Mouse (Mus musculus): ENCODE data around the gene Lrrc4b.

Gene Lrrc4b

DNA sequence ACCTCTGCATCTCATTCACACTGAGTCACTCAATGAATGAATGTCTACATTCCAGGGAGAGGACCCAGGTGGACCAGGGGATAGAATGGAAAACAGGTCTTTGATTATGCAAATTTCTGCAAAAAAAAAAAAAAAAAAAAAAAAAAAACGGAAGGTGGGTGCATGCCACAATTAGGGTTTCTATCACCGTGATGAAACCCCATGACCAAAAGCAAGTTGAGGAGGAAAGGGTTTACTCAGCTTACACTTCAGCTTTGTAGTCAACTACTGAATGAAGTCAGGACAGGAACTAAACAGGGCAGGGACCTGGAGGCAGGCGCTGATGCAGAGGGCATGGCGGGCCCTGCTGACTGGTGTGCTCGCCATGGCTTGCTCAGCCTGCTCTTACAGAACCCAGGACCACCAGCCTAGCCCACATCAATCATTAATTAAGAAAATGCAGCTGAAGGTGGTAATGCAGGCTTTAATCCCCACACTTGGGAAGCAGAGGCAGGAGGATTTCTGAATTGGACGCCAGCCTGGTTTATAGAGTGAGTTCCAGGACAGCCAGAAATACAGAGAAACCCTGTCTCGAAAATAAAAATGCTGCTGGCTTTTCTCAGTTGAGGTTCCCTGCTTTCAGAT is 56.9 kb downstream of the Lrrc4b start:
- ATAC-seq (ENCODE audit: low TSS enrichment): no peak

DNA sequence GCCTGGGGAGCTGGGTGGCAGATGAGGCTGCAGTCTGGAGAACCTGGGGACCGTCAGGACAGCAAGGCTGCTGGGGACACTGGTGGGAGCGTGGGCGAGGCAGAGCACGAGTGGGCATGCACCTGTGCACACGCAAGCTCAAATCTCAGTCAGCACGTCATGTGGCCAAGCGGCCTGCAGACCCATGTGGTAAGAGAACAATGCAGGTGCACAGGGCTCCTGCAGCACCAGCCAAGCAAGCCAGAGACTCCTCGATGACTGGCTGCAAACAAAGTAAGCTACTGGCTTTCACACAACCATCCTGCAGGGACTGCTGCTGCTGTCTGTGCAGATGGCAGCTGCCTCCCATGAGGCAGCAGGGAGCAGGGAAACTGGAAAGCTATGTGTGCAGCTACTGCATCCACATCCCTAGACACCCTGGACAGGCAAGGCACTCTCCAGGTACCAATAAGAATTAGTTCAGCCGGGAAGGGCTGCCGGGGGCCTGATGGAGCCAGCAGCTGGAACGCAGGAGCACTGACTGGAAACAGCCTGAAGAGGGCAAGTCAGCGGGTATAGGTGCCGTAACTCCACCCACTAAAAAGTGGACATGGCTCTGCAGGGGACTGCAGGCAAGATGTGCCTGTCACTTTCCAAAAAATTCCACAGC is 58.2 kb downstream of the Lrrc4b start:
- ATAC-seq (ENCODE audit: low TSS enrichment): peak; percentile 62

DNA sequence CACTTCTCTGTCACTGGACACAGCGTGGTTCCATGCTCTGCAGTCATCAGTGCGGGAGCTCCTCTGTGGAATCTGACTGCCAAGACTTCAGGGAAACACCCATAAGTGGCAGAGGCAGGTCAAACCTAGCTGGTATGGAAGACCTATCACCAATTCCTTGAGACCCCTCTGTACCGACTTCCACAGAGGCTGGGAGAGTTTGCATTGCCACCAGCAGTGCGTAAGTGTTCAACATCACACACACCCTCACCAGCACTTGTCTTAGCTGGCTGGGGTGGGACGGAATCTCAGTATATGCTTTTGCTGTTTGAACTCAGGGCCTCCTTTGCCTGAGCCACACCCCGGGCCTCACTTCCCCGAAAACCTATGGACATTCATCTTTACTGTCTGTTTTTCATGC is 59.1 kb downstream of the Lrrc4b start:
- ATAC-seq (ENCODE audit: low TSS enrichment): no peak

DNA sequence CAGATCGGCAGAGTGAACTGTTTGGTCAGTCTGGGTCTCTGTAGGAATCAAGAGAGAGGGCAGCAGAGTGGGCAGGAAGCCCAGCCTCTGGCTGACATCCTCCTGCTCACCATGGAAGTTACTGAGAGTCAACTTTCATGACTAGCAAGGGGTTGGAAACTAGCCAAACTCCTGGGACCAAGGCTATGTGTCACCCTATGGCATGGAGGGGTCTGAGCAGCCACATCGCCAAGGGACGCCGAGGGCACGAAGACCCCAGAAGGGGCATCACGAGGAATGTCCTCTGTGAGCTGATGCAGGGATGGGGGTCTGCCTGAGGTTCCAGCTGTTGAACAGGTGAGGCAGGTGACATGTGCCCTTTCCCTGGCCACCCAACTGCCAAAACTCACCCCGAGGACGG is 59.7 kb downstream of the Lrrc4b start:
- no peak for ATAC-seq (ENCODE audit: low TSS enrichment)

DNA sequence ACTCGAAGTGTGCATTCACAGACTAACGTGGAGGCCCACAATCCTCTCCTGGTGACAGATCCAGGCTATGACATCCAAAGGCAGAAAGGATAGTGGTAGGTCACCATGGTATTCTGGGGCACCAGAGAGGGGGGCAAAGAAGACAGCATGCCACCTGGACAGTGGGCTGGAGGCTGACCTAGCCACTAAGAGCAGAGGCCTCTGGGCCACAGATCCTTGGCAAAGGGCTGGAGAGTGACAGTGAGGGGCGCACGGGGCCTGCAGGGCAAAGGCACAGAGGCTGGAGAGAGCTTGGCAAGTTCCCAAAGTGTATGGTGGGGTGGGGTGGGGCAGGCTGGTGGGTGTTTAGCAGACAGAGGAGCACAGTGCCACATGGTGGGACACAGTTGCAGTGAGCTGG is 61.5 kb downstream of the Lrrc4b start:
- ATAC-seq (ENCODE audit: low TSS enrichment): no peak

DNA sequence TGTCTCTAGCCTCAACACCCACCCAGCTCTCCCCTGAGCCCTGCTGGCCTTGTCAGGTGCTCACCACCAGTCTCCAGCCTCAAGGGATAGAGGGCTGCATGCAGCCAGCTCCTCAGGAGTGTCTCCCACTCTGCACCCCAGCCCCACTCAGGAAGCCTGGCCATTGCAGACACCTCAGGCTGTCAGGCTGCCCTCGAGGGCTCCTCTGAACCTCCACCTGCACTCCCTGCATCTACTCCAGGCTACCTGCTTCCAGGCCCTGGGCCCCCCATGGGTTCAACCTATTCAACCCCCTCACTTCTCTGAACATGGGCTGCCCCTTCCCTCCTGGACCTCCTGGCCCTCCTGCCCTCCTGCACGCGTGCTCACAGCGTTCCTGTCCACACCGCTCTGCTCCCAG is 62.6 kb downstream of the Lrrc4b start:
- ATAC-seq (ENCODE audit: low TSS enrichment): no peak

DNA sequence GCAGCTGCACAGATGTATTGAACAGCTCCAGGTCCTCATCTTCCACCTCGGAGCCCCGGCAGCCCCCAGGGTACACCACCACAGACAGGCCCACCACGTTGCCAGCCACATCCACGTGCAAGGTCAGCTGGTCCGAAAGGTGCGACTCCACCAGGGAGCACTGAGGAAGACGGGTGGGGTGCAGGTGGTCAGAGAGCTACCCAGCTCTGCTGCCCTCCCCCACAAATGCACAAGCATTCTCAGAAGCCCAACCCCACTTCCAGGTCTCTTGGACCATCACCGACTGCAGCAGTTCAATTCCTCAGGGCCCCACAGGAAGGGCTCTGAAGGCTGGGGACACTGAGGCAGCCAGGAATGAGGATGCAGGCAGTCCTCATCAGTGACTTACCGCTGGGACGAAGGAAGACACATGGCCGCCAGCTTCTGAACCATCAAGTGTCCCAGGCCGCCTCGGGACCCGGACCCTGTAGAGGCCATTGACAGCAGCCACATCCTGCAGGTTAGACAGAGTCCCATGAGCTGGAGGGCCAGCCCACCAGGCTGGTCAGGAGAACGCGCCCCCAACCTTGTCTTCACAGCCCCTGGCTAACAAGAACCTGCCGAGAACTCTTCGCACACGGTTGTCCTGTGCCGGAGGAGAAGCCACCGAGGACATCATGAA is 63.5 kb downstream of the Lrrc4b start:
- ATAC-seq (ENCODE audit: low TSS enrichment): no peak

DNA sequence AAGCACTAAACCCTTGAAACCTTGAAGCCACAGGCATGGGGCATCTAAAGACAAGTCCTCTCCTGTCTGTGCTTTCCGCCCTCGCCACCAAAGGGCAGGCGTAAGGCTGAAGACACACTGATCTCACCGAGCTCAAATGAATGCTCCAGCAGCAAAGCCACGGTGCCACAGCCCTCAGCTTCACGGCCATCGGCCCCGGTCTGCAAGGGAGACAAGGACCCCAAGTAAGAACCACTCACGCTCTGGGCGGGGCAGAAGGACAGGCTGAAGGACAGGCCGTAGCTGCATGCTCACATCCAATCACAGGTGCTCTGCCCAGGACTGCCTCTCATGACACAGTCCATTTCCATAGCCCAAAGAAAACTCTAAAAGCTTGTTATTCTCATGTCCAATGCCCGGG is 65.9 kb downstream of the Lrrc4b start:
- ATAC-seq (ENCODE audit: low TSS enrichment): no peak

DNA sequence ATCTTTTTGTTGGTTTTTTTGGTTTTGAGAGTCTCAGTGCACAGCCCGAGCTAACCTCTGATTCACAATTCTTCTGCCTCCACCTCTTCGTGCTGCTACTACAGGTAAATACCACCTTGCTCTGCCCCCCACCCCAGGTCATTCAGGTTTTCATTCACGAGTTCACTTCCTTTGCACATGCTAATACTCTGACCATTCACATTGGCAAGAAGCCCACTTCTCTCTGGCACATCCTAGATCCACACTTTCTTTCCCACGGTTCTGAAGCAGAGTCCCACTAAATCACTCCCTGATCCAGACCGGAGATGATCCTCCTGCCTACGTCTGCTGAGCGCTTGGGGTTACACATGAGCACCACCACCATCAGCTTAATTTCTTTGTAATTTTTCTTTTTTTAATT is 66.3 kb downstream of the Lrrc4b start:
- no peak for ATAC-seq (ENCODE audit: low TSS enrichment)

DNA sequence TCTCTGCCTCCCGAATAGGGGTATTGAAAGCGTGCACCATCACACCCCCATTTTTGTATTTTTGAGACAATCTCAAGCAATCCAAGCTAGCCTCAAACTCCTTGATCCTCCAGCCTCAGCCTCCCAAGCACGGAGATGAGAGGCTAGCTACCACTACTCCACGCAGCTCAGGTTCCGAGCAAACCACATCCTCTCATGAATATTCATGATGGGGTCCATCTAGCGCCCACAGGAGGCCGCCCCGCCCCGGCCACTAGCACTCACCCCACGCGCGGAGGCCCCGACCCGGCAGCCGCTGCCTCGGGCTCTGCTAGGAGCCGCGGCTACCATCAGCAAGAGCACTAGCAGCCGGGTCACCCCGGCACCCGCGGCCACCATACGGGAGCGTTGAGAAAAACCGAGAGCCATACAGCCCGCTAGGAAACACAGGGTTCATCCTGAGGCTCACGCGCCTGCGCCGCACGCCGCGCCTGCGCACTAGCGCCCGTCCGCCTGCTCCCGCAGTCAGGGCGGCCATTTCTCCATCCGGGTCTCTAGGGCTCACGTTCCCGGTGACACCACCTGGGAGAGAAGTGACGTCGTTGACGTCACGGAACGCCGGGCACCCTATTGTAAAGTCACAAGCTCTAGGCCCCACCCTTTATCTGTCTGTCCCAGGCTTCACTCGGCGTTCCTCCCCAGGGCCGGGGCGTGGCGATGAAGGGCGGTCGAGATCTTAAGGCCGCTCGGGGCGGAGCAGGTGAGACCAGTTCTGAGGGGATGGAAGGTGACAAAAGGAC is 67.4 kb downstream of the Lrrc4b start, which contains the start of the genes Emc10 and Fam71e1:
Gene Emc10, minus strand, starts transcription at position 538 of the 779 bp plus-strand sequence.
Gene Fam71e1, plus strand, starts transcription at position 590 of the 779 bp plus-strand sequence.
- peak; percentile 92 for ATAC-seq (ENCODE audit: low TSS enrichment)

DNA sequence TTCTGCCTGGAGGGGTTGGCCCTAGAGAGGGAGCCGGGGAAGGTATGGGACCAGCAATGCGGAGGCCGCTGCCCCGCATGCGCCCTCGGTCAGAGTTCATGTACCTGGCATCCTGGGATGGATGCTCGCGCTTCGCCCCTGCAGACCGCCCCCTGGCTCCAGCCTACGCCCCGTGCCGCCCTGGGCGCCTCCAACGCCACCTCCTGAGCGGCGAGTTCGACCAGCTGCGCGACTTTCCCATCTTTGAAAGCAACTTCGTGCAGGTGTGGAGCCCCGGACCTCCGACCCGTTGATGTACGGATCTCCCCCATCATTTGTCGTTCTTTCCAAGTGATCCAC is 67.9 kb downstream of the Lrrc4b start:
- ATAC-seq (ENCODE audit: low TSS enrichment): no peak

DNA sequence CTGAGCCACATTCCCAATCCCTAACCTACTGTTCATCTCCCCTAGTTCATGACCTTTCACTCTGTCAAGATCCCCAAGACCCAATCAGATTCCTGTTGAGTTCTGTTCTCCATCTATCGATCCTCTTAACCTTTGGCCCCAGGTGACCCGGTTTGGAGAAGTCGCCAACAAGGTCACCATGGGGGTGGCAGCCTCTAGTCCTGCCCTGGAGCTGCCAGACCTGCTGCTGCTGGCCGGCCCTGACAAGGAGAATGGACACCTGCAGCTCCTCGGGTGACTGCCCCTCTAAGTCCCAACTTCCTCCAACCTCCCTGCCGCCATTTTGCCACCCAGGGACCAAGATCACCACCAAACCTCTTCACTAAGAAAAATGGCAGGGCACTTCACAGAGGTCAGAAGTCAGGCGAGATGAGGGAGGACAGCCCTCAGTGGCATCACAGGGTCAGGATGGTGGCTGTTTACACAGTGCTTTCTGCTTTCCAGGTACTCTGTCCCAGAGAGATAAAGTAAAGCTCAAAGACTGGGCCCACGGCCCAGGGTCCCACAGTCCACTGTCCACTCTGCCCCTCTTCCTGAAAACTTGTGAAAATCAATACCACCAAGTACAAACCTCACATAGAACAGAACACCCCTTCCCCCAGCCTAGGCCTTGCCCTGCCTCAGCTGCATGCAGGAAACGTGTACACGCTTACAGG is 68.7 kb downstream of the Lrrc4b start:
- ATAC-seq (ENCODE audit: low TSS enrichment): no peak

DNA sequence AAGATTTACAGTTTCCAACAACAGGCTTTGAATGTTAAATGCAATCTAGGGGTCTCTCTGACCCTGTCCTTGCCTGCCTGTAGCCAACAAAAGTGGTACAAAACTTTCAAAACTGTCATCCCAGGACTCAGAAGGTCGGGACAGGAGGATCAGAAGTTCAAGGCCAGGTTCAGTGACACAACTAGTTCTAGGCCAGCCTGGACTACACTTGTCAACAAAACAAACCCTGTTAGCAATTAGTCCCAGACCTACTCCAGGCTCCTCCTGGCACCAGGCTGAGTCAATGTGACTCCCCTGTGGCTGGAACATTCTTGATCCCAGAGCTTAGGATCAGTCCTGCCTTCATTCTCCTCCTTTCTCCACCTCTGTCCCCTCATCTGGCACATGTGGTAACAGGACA is 70.1 kb downstream of the Lrrc4b start:
- no peak for ATAC-seq (ENCODE audit: low TSS enrichment)

DNA sequence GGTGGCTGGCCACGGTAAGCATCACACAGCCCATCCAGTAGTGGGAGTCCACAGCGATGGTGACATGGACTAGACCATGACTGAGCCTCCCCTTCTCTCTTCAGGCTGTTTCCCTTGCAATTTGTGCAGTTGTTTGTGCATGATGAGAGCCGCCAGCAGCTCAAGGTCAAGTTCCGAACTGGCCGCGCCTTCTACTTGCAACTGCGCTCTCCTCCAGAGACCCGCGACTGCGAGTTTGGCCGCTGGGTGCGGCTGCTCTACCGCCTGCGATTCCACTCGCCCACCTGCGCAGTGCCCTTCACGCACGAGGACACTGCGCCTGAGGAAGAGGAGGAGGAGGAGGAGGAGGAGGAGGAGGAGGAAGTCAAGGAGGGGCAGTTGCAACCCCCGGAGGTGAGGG is 71.2 kb downstream of the Lrrc4b start:
- ATAC-seq (ENCODE audit: low TSS enrichment): no peak

DNA sequence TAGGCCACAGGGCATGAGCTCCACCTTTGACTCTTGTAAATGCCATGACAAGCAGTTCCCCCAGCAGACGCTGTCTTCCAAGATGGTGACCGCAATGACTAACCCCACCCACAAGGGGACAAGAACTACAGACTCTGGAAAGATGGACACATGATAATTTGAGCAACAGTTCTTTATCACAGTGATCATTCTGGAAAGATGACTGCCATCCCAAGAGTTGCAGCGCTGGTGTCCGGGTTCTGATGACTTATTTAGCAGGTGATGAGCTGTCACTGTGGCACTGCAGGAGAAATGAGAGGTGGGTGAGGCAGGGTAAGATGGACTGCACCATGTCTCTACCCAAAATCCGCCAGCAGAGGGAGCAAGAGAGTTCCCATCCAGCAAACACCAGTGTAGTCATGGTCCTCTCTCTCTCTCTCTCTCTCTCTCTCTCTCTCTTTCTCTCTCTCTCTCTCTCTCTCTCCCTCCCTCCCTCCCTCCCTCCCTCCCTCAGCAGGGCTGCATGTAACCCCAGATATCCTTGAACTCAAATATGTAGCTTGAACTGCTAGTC is 72.8 kb downstream of the Lrrc4b start:
- peak; percentile 75; the same call in 1 of the 2 replicates for ATAC-seq (ENCODE audit: low TSS enrichment)

DNA sequence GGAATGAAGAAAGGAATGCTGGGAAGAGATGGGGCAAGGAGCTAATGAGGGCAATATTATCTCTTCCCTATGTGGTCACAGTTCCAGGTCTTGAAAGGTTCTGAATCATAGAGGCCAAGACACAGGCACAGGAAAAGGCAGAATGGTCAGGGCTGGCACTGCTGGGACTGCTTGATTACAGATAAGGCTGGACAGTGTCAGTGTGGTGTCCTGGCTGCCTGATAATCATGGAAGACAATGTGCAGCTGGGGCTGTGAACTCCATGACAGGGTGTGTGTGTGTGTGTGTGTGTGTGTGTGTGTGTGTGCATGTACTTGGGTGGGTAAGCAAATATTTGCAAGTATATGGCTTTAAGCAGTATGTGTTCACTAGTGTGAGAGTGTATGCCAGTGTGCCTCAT is 78.7 kb downstream of the Lrrc4b start:
- no peak for ATAC-seq (ENCODE audit: low TSS enrichment)

Data from frontal cortex, adult (tissue).